Mouse (Mus musculus): ENCODE measurements around the gene Sgpp1. TPM values are rescaled to one million over a fixed set of nuclear protein-coding genes. Genes with fewer than 3 reads are reported as not detected.

Gene Sgpp1
- 1 to 10 TPM; 1.2 to 9.3 TPM for polyA plus RNA-seq (2012; fragmentation: generic; extraction: Trizol)

DNA sequence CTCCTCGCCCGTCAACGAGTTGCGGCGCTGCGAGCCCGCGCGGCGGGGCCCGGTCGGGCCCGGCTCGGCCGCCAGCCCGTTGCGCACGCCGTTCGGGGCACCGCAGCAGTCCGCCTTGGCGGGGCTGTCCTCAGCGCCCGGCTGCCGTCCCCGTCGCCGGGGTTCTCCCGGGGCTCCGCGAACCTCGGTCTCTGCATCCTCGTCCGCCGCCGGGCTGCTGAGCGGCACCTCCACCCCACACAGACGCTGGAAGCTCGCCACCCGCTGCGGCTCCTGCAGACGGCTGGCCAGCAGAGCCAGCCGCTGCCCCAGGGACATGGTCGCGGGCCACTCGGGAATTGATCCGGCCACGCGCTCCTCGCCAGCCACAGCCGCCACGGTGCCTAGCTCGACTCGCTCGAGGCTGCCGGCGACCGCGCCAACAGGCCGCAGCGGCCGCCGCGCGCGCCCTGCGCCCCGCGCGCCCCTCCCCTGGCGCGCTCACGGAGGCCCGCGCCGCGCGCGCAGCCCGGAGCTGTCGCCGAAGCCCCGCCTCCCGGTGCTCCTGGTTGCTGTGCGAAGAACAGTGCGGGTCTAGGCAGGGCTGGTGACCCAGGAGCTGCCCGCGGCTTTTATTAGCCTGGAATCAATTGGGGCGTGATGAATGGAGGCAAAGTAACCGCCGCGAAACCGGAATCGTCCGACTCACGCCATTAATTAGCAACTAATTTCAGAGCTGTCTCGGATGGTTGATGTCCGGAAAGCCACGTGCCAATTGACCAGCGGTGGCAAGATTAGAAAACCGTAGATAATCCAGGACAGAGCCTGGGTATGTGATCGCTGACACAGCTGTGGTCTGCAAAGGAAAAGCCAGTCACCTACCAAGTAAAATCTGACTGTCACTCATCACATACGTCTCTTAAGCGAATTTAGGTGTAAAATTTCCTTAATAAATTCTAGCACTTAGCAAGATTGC, at the start of gene Sgpp1:
TSS of gene Sgpp1 (minus strand) at position 484 of the 955 bp plus-strand sequence.

DNA sequence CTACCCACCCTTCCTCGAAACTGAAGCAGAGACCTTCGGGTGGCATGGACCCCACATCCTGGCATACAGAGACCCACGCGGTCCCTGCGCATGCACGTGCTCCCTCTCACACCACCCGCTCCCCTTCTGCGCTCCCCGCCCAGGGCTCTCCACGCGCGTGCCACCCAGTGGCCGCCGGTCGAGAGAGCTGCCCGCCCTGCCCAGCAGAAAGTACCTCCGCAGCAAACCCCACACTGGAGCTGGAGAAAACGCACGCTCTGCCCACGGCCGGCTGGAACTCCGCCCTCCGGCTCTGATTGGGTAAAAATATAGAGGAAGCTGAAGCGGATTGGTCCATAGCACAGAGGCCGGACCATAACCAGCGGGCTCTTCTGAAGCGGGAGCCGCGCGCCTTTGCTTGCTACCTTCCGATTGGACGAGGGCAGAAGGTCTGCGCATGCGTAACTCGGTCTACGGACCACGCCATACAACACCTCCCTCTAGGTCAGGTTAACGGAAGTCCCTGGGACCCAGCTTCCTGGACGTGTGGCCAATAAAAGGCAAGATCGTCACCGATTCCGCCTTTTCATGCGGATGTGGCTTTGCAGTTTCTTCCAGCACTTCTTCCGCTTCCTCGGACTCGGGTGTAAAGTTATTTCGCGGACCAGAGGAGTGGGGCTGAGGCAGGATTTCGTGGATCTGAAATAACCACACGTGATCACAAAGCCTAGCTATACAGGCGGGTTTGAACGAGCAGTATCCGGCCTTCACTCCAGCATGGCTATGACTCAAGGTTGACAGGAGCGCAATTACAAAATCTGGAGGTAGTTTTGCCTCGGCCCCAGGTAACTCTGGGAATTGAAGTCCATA, 66.0 kb downstream of the Sgpp1 start, which contains the start of gene Wdr89:
TSS of gene Wdr89 (minus strand) at position 280 of the 849 bp plus-strand sequence.

Other genes starting within 250 kb of the Sgpp1 start
- gene Ppp2r5e, start 139.5 kb downstream of the Sgpp1 start, polyA plus RNA-seq (2012; fragmentation: generic; extraction: Trizol): 10 to 100 TPM in 1 of 2 experiments, 1 to 10 TPM in 1; 2.4 to 11.8 TPM
- gene Wdr89, start 66.2 kb downstream of the Sgpp1 start, polyA plus RNA-seq (2012; fragmentation: generic; extraction: Trizol): 10 to 100 TPM; 13.5 to 47.6 TPM
- gene Syne2, start 82.4 kb upstream of the Sgpp1 start, polyA plus RNA-seq (2012; fragmentation: generic; extraction: Trizol): 1 to 10 TPM in 1 of 2 experiments, under 1 TPM in 1; 0.82 to 9.4 TPM